Mouse (Mus musculus) retina, postnatal 1 day (tissue): ENCODE results near the gene Ddx41.
A peak's percentile ranks its signal among the peaks of the same experiment; 100 is the strongest.

Experiments used
- DNase-seq: peaks from one replicate; pipeline ENCODE4 v3.0.0-alpha.2; 2012

Gene Ddx41

GRCm38 (mm10) chr13:55540933-55541332, 4.5 kb upstream of the Ddx41 start:
- no peak for DNase-seq

- no peak for DNase-seq
Measured at GRCm38 (mm10) chr13:55535796-55536193, 663 bp downstream of the Ddx41 start.

GRCm38 (mm10) chr13:55535191-55535590, 1.3 kb downstream of the Ddx41 start:
- DNase-seq = no peak

GRCm38 (mm10) chr13:55529198-55529915, 7.1 kb downstream of the Ddx41 start, which contains the start of gene Dok3:
Gene Dok3, minus strand, starts transcription at chr13:55529296.
- no peak for DNase-seq

- DNase-seq = no peak
Measured at GRCm38 (mm10) chr13:55527834-55528772, 8.4 kb downstream of the Ddx41 start.

GRCm38 (mm10) chr13:55527212-55527611, 9.2 kb downstream of the Ddx41 start:
- DNase-seq = no peak

- DNase-seq = no peak
Measured at GRCm38 (mm10) chr13:55525733-55526553, 10.5 kb downstream of the Ddx41 start.

GRCm38 (mm10) chr13:55523951-55524600, 12.4 kb downstream of the Ddx41 start:
- DNase-seq = no peak

GRCm38 (mm10) chr13:55523278-55523677, 13.2 kb downstream of the Ddx41 start:
- DNase-seq = no peak

GRCm38 (mm10) chr13:55522730-55523129, 13.7 kb downstream of the Ddx41 start:
- no peak for DNase-seq

- no peak for DNase-seq
Measured at GRCm38 (mm10) chr13:55519606-55520005, 16.9 kb downstream of the Ddx41 start.

- DNase-seq = peak; percentile 87
Measured at GRCm38 (mm10) chr13:55516955-55517354, 19.5 kb downstream of the Ddx41 start.

- no peak for DNase-seq
Measured at GRCm38 (mm10) chr13:55513828-55514227, 22.6 kb downstream of the Ddx41 start.

GRCm38 (mm10) chr13:55513111-55513748, 23.2 kb downstream of the Ddx41 start, which contains the start of gene Pdlim7:
Gene Pdlim7, minus strand, starts transcription at chr13:55513676.
- DNase-seq = peak; percentile 94

GRCm38 (mm10) chr13:55512379-55513031, 24.0 kb downstream of the Ddx41 start:
- DNase-seq = peak; percentile 63

GRCm38 (mm10) chr13:55511492-55511861, 25.0 kb downstream of the Ddx41 start:
- no peak for DNase-seq

- DNase-seq = peak; percentile 90
Measured at GRCm38 (mm10) chr13:55510668-55511491, 25.6 kb downstream of the Ddx41 start.

- DNase-seq = no peak
Measured at GRCm38 (mm10) chr13:55510332-55510667, 26.2 kb downstream of the Ddx41 start.

- no peak for DNase-seq
Measured at GRCm38 (mm10) chr13:55508531-55508930, 27.9 kb downstream of the Ddx41 start.

GRCm38 (mm10) chr13:55507877-55508276, 28.6 kb downstream of the Ddx41 start:
- DNase-seq = peak; percentile 32
